Mouse (Mus musculus) monocyte, adult 5-6 weeks (primary cell): ENCODE results near the gene Utp4. TPM values are rescaled to one million over a fixed set of nuclear protein-coding genes. Genes with fewer than 3 reads are reported as not detected.
"Not testable (repeated sequence)": the region's sequence is repeated elsewhere in the genome, so short reads cannot be mapped to it uniquely, and the experiment has no call there.

Source experiments
- ATAC-seq: fragments of 153-309, 156-312 bp; replicated peaks from 2 replicates; pipeline ENCODE4 v1.8.0; 2017; ENCODE audit warnings: mild to moderate bottlenecking; ENCODE audit not compliant: low TSS enrichment, insufficient number of reproducible peaks, severe bottlenecking, poor library complexity, low FRiP score
- total RNA-seq: library from RNA; stranded (forward); fragments of 200-1000, 200-491, 200-594 nt; gene quantifications from 3 replicates; pipeline ENCODE4 v1.2.3, GENCODE M21; 2017

Utp4 gene
- total RNA-seq, 1 experiment from 2014 or later = 11.8 TPM

- ATAC-seq = no peak
Measured at GRCm38 (mm10) chr8:106892806-106893451, 507 bp upstream of the Utp4 start.

- ATAC-seq = no peak
Measured at GRCm38 (mm10) chr8:106899473-106899872, 6.0 kb downstream of the Utp4 start.

- no peak for ATAC-seq
Measured at GRCm38 (mm10) chr8:106905727-106906480, 12.5 kb downstream of the Utp4 start.

- ATAC-seq = no peak
Measured at GRCm38 (mm10) chr8:106906635-106907034, 13.2 kb downstream of the Utp4 start.

- no peak for ATAC-seq
Measured at GRCm38 (mm10) chr8:106907450-106907849, 14.0 kb downstream of the Utp4 start.

GRCm38 (mm10) chr8:106908291-106908690, 14.9 kb downstream of the Utp4 start:
- no peak for ATAC-seq

- no peak for ATAC-seq
Measured at GRCm38 (mm10) chr8:106913631-106914030, 20.2 kb downstream of the Utp4 start.

GRCm38 (mm10) chr8:106919721-106920394, 26.4 kb downstream of the Utp4 start:
- ATAC-seq = no peak

- ATAC-seq = no peak
Measured at GRCm38 (mm10) chr8:106920395-106920741, 26.9 kb downstream of the Utp4 start.

- no peak for ATAC-seq
Measured at GRCm38 (mm10) chr8:106924057-106924456, 30.6 kb downstream of the Utp4 start.

- ATAC-seq = no peak
Measured at GRCm38 (mm10) chr8:106924904-106925349, 31.5 kb downstream of the Utp4 start.

- no peak for ATAC-seq
Measured at GRCm38 (mm10) chr8:106925446-106925845, 32.0 kb downstream of the Utp4 start.

- ATAC-seq = peak; percentile 56; the same call in 1 of the 2 replicates
Measured at GRCm38 (mm10) chr8:106927247-106927646, 33.8 kb downstream of the Utp4 start.

GRCm38 (mm10) chr8:106928182-106928581, 34.7 kb downstream of the Utp4 start:
- not testable (repeated sequence) for ATAC-seq

- no peak for ATAC-seq
Measured at GRCm38 (mm10) chr8:106929155-106929913, 35.9 kb downstream of the Utp4 start.

- no peak for ATAC-seq
Measured at GRCm38 (mm10) chr8:106929921-106930320, 36.5 kb downstream of the Utp4 start.

GRCm38 (mm10) chr8:106932376-106933065, 39.1 kb downstream of the Utp4 start:
- no peak for ATAC-seq

- ATAC-seq = no peak
Measured at GRCm38 (mm10) chr8:106933506-106934143, 40.2 kb downstream of the Utp4 start.
